Mouse (Mus musculus) spleen, postnatal 10 days (tissue): Measurements from ENCODE around the gene Gpc5.

Experiments used
- DNase-seq, 2 experiments: peaks; one replicate each; pipeline ENCODE4 v3.0.0; 2021 to 2022; ENCODE audit warnings: low spot score in 2 of 2

Gpc5 gene

DNA sequence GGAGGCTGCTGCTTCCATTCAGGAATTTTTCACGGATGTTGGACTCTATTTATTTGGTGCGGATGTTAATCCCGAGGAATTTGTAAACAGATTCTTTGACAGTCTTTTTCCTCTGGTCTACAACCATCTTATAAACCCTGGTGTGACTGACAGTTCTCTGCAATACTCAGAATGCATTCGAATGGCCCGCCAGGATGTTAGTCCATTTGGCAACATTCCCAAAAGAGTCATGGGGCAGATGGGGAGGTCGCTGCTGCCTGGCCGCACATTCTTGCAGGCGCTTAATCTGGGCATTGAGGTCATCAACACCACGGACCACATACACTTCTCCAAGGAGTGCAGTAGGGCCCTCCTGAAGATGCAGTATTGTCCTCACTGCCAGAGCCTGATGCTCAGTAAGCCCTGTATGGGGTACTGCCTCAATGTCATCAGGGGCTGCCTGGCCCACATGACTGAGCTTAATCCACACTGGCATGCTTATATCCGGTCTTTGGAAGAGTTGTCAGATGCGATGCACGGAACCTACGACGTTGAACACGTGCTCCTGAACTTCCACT is 277.7 kb downstream of the Gpc5 start:
- DNase-seq: no peak

DNA sequence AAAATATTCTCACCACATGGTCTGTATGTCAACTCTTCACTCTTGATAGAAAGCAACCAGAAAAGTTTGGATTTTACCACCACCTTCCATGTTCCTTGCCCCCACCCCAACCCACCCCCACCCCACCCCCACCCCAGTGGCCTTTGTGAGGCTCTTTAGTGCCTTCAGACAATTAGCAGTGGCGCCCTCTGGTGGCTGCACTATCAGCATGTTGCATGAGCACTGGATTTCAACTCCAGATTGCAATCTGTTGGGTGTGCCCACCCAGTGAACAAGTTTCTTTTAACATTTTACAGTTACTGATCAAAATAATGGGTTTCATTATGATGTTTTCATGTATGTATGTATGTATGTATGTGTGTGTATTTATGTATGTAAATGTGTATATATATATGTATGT is 279.1 kb downstream of the Gpc5 start:
- DNase-seq: peak in 1 of 2 experiments; percentile 55

DNA sequence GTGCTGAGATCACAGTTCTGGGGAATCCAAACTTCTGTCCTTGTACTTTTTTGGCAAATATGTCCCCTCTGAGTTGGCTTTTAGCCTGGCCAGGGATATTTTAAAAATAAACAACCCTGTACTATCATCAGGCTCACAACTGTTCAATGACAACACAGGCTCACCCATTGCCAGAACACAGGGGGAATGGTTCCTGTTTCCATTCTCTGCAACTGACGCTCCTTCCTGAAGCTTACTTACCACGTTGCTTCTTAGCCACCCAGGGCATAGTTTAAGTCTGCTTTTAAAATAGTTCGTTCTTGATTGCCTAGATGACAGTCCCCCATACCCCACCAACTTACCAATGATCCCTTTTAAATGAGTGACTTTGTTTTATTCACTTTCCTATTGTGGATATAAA is 299.8 kb downstream of the Gpc5 start:
- no peak for DNase-seq

DNA sequence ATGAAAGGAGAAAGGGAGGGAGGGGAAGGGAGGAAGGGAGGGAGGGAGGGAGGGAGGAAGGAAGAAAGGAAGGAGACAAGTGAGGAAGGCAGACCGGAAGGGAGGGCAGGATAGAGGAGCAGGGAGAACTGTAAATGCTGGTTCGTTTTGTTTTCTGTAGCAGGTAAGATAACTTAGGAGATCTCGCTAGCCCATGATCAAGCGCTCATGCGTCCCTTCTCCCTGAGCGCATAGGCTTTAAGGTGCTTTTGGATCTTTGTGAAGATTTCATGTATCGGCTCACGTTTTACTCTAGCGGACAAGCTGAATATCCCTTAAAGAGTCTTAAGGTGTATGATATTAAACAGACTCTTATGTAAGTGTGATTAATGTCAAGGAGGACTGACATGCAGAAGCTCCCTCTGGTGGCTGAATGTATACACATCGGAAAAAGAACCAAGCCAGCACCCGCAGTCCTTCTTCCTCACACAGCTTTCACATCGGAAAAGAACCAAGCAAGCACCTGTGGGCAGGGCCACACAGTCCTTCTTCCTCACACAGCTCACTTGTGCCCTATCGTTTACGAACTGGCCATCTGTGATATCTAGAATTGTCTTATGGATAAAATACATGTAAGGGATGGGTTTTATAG is 301.0 kb downstream of the Gpc5 start:
- DNase-seq: peak in 1 of 2 experiments; percentile 19

DNA sequence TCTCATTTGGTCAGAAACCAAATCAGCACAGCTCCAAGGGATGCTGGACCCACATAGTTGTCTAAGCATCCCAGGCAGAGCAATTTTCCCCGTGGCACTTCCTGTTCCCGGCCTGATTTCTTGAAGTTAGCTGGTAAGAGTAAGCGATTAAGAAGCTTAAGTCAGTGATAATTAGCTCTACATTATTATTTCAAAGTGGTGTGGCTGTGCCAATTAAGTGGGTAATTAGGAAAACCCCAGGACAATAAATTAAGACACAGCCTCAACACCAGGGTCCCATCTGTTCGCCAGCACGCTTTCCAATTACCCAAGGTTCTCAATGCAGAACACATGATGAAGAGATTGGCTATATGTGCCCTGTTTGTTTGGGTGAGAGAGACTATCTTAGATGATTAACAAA is 314.6 kb downstream of the Gpc5 start:
- no peak for DNase-seq

DNA sequence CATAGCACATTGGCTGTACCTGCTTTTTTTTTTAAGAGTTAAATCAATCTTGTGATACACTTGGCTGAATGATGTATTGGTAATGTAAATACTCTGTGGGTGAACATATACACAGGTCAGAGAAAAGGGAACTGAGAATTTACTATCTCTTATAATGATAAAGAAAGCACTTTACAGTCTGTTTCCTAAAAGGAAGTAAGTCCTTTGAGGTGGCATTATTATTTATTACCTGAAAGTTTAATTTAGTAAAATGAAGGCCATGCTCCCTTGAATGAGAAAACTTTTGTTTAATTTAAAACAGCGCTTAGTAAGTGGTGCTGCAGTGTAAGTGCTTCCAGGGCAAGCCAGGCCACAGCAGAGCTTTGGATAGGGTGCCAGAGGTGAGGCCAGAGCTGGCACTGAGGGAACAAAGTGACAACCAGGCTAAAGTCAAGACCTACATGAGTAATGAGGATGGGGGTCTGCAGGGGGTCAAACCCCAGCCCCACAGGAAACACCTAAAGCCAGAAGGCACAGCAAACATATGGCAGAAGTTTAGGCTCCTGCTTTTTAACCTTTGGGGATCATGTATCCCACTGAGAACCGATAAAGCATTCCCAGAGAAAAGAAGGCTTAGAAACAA is 315.4 kb downstream of the Gpc5 start:
- DNase-seq: no peak

DNA sequence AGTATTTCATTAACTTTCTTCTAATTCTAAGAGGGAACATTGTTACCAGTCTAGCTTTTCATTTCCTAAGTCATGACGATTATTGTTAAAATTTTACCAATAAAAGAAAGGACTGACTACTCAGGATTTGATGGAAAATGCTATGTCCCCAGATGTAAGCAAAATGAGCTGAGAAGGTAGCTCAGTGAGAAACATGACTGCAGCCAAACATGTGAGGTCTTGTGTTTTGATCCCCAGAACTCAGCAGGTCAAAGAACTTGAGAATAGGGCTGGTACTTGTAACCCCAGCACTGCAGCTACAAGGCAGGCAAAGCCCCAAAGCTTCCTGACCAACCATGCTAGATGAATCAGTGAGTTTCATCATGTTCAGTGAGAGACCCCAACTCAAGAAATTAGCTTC is 318.9 kb downstream of the Gpc5 start:
- DNase-seq: no peak

DNA sequence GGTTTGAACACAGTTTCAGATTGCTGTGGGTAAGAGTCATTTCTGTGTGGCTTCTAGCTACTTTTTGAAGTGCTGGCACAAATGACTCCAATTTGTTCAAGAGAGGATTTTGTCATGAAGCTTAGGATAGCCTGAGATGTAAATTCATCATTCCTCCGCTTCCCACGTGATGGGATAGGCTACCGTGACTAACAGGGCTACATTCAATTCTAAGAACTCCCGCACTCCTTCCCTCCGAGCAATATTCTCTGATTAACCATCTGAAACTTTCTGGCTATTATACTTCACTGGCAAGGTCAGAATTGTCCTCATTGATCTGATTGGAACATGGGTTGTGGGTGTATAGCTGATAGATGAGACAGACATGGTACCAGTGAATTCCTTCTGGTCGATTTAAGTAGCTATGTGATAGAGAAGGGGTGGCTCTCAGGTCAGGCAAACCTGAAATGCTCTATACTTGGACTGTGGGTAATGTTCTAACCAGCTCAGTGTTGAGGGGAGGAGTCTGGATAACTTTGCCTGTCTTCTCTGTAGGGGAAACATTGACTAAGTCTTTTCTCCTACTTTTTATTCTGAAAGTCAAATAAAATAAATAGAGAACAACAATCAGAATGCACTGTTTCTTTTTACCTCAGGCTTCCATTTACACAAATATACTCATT is 319.6 kb downstream of the Gpc5 start:
- no peak for DNase-seq

DNA sequence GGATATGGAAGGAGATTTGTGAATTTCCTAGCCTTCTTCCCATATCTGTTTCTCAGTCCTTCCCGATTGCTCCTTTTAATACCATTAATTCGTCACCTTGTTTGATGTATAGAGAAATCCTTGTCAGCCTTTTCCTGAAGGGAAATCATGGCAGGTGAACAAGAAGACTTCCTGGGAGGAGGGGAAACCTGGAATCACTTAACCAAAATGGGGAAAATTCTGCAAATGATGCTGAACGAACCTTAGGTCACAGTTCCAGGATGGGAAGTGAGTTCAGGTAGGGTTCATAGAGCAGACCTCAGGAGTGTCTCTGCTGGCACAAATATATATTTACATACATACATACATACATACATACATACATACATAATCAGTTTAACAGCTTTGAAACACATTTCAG is 320.8 kb downstream of the Gpc5 start:
- DNase-seq: no peak

DNA sequence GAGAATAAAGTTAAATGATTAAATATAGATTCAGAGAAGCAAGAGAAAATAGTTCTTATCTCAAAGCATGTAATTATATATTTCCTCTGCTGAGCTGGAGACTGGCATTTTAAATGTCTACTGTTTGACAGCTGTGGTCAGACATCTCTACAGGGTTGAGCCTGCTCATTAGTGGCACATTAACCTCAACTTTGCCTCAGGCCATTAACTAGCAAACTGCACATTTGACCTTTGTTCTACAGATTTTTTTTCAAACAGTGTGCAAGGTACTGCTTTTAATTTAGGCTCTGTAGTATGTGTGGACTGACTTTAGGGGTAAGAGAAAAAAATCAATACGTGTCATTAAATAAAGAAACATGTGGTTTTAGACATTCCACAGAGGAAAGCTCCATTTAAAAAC is 321.4 kb downstream of the Gpc5 start:
- no peak for DNase-seq

DNA sequence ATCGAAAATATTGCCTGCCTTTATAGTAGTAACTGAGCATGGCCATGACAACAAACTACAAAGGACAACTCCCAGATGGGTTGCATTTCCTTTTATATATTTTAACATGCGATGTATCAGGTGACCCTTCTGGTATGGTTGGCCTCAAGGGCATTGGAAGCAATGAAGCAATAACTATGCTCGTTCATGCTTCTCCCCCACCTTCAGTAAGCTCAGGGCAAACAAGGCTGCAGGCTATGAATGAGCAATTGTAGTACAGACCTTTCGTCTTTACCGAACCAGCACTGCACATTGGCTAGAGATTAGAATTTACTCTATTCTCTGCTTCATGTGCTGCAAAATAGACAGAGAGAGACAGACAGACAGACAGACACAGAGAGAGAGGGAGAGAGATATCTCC is 322.5 kb downstream of the Gpc5 start:
- no peak for DNase-seq

DNA sequence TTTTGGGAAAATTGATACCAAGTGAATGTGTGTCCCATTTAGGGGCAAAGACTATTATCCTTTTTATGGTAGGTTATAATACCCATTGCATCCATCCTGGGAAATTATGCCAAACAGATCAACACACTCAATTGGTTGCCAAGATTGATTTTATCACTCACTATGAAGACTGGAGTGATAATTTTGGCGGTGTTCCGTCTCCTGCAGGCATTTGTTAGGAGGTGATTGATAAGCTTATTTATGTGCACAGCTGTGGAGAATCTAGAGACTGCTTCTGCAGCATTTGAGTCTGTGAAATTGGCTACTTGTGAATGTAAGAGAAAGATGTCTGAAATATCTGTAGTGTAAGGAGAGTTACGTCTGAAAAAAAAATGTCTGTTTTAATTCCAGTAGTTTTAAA is 340.0 kb downstream of the Gpc5 start:
- DNase-seq: no peak

DNA sequence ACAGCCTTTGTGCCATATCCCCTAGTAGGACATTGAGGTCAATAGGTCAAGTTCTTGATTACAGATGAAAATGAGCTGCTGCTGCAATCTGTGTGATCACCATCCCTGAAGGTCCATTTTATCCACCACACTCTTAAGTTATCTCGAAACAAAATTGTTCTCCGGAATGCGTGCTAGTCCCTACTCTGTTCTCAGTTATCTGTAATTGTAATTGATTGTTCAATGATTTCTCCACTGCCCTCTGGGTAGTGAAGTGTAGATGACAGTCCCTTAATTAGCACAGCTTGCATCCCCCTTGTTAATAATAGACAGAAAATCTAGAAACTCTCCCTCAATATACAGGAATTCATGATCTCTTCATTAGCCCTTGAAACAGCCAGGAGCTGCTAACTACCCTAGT is 340.4 kb downstream of the Gpc5 start:
- no peak for DNase-seq

DNA sequence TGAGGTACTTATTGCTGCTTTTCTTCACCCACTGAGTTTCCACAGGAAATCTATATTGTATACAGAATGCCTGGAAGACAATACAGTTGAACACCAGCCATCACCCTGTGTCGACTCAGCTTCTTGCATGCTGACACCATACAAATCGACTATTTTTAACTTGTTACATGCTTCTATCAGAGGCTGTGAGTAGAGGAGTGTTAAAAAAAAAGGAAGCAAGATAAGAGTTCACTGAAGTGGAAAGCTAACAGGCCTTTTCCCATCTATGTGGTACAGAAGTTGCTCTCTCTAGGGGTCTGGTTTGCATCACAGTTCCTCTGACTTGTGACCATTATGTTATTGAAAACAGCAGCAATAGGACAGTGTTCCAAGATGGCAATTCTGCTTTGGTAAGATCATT is 344.6 kb downstream of the Gpc5 start:
- DNase-seq: no peak

DNA sequence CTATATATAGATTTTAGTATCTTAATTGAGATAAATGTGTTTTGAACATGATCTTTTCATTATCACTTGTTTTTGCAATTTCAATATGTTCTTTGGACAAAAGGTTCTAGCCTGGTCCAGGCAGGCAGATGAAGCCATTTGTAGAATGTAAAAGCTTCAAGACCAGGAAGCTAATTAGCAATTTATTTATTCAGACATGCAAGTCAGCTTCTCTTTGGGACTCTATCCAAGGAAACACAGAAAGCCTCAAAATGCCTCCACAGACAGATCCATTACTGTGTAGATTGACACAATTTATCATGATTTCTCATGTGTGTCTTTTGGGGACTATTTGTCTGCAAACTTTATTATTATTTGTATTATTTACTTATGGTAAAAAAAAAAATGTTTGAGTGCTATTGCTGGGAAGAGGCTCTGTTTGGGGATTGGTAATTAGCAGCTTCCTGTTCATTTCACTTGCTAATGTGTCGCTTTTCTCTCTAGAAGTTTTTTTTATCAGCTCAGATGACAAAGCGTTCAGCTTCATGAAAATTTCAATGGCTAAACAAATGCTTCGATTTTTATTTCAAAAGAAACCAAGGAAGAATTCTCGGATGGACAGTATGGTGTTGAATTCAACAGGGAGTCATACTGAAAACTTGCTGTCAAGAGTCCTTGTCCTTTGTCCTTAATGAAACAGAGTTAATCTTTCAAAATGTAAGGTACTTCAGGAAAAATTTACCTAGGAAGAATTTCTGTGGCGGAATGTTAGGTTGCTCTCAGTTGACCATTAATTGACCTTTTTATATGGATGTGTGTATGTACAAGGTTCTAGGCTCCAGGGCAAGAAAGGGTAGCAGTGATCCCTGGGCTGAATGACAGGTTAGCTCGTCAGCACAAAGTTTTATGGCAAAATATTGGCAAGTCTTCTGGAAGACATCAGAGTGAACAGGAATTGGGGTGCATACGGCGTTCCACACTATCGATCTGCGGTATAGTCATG is 353.1 kb downstream of the Gpc5 start:
- no peak for DNase-seq

DNA sequence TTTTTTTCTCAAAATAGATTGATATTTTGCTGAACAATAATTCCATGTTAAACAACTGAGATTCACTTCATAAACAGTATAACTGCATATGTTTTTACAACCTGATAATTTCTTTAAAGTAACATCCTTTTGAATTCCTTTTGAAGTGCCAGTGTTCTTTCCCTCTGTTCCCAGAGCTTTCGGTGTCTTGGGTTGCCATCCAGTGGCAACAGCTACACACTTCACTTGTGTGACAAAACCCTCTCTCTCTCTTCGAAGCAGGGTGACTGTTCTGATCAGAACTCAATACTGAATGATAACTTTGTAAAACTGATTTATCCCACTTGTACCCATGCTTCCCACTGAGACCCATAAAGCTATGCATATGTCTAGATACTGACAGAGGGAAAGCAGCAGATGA is 358.9 kb downstream of the Gpc5 start:
- no peak for DNase-seq

DNA sequence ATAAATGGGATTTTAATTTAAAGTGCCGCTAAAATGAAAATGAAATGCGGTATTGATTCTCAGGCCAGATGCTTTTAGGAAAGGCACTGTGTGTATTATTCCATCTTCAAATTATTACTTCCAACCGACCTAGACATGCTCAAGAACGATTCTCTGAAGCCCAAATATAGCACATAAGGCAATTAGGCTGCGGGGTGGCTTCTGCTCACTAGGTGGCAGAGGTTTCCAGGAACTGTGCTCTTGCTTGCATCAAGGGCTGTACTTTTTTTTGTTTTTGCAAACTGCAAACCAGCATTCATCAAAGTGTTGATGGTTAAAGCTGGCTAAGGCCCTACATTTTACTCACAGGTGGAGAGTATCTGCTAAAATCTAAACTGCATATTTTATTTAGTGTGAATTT is 375.9 kb downstream of the Gpc5 start:
- no peak for DNase-seq

DNA sequence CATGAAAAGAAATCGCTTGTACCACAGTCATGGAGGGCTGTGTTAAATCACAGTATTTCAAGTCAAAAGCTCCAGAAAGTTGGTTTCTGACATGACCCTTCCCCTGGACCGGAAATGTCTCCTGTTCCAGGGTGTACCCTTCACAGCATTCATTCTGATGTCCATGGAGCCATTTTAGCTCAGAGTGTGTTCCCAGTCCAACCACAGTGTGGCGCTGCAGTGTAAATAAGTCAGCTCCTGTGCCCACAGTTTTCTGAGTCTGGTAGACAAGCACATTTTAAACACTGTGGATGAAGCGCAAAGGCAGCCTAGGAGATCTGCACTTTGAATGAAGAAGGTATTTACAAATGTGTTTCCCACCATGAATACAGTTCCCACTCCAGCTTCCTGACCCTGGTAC is 383.2 kb downstream of the Gpc5 start:
- no peak for DNase-seq

DNA sequence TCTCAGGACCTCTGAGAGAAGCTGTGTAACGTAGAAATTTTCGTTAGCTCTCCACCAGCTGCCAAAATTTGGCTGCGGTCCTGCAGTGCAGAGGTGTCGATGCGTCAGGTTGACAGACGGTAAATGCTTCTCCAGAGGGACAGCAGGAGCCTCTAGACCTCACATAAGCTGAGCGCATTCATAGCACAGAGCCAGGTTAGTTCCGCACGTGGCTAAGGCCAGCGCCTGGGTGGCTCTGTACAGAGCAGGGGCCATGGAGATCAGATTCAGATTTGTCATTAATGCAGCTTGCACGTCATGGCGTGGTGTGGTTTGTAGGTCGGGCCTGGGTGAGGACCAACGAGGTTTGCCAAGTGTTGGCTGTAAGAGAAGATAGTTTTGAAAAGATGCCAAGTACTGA is 385.3 kb downstream of the Gpc5 start:
- no peak for DNase-seq

DNA sequence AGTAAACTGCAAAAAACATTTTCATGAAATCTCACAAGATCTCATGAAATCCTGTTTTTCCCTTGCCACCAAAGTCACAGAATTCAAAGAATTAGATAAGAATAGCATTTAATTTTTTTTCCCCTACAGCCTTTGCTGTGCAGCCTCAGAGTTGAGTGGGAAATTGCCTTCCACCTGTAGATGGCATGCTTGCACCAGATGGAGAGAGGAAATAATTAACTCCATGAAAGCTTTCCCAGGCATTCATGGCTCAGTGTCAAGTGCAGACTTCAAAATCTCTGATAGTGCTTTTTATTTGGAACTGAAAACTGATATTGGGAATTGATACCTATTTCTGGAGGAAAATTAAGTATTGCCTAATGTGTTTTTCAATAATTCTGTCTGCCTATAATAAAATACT is 393.1 kb downstream of the Gpc5 start:
- no peak for DNase-seq

DNA sequence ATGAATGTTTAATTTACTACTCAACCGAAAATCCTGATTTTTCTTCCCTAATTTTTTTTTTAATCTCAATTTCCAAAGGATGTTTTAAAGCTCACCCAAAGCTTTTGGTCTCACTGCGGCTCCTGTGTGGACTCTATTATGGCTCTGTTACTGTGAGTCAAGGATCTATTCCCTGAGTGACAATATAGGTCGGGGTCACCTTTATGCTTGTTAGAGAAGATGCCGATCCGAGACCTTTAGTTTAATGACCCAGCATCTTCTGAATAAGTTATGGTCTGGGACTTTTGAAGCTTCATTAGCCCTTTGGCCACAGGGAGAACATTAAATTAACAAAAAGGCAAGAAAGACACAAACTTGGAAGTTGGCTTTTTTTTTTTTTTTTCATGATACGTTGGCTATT is 408.8 kb downstream of the Gpc5 start:
- DNase-seq: no peak
